Mouse (Mus musculus): ENCODE measurements around the gene E330021D16Rik. TPM values are rescaled to one million over a fixed set of nuclear protein-coding genes. Genes with fewer than 3 reads are reported as not detected.

Gene E330021D16Rik
- polyA plus RNA-seq, 1 experiment from 2014 or later = not detected

DNA sequence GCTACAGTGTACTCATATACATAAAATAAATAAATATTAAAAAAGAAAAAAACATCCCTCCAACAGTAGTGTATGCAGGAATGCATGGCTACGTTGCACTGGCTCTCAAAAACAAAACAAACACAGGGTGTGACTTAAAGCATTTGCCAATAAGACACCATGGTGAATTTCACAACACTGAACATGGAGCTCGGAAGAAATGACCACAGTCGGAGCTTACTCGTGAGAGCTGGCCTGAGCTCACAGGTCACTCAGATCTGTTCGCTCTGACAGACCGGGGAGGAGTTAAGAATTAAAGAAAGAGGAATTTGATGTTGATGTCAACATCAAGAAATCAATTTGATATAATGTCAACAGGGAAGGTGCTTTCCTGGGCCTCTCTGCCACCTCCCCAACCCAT lies 18.2 kb upstream of the E330021D16Rik start:
- H3K36me3 ChIP-seq = no peaks in the 10 kb centered on the region
- H3K9me3 ChIP-seq = no peaks in the 10 kb centered on the region
- no peaks in the 10 kb centered on the region for H3K27me3 ChIP-seq (replicated peaks)
- H3K27ac ChIP-seq = no peak overlapping the region
- WGBS = 92% methylated on average over 6 of the region's 6 CpGs
- no peak overlapping the region for H3K4me3 ChIP-seq
- H3K9ac ChIP-seq = no peak overlapping the region
- no peak overlapping the region for H3K4me2 ChIP-seq (replicated peaks)
- ATAC-seq (ENCODE audit: low FRiP score, low read depth) = no peak
- no peaks in the 10 kb centered on the region for H3K4me1 ChIP-seq

DNA sequence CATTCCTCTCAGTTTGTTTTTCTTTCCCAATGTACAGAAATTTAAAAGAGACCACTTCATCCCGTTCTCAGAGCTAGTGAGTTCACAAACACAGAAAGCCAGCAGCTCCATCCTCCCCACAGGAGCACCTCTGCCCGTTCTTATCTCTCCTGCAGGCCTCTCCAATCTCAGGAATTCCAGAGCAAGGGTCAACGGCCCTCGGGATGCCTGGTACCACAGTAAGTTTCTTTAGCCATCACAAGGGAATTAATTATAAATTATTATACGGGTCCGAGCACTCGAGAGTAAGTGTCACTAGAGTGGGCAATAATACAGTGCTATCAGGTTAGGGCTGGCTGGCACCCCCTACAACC lies 16.5 kb upstream of the E330021D16Rik start:
- H3K9me3 ChIP-seq = no peaks in the 10 kb centered on the region
- no peaks in the 10 kb centered on the region for H3K36me3 ChIP-seq
- no peak overlapping the region for H3K9ac ChIP-seq
- H3K4me2 ChIP-seq (replicated peaks) = no peak overlapping the region
- WGBS = 56% methylated on average over 7 of the region's 7 CpGs
- no peaks in the 10 kb centered on the region for H3K27me3 ChIP-seq (replicated peaks)
- H3K4me3 ChIP-seq = no peak overlapping the region
- H3K27ac ChIP-seq = no peak overlapping the region
- ATAC-seq (ENCODE audit: low FRiP score, low read depth) = no peak
- H3K4me1 ChIP-seq = no peaks in the 10 kb centered on the region

DNA sequence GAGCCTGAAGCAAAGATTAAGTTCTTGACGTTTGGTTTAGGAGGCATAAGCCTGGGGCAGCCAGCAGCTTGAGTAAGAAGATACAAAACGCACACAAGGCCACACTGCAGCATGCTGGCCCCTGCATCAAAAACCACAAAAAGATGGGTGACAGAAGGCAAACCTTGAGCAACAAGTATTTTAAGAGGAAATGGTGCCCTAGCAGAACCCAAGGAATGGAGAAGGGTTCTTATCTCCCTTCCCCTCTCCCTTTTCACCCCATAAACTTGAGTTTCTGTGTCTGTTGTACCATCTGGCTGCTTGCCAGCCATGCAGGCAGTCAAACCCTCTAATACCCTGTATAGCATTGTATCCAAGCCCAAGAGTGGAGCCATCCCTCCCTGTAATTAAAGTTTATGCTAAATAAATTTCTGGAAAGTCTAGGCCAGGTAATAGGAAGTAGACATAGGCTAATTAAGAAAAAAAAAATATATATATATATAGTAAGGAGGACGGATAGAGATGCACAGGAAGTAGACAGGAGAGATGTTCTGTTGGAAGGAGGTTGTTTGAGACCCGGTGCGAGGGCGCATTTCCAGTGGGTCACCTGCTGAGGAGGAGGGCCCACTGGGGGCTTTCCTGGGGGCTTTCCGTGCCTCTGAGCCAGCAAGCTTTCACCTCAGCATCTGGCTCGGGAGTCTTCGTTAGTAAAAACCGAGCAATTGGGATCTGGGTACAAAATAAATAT lies 16.0 kb upstream of the E330021D16Rik start:
- no peak overlapping the region for H3K4me3 ChIP-seq
- H3K4me2 ChIP-seq (replicated peaks) = no peak overlapping the region
- WGBS = 73% methylated on average over 10 of the region's 10 CpGs
- no peaks in the 10 kb centered on the region for H3K4me1 ChIP-seq
- no peak overlapping the region for H3K27ac ChIP-seq
- ATAC-seq (ENCODE audit: low FRiP score, low read depth) = no peak
- no peak overlapping the region for H3K9ac ChIP-seq
- no peaks in the 10 kb centered on the region for H3K36me3 ChIP-seq
- H3K27me3 ChIP-seq (replicated peaks) = no peaks in the 10 kb centered on the region
- no peaks in the 10 kb centered on the region for H3K9me3 ChIP-seq

DNA sequence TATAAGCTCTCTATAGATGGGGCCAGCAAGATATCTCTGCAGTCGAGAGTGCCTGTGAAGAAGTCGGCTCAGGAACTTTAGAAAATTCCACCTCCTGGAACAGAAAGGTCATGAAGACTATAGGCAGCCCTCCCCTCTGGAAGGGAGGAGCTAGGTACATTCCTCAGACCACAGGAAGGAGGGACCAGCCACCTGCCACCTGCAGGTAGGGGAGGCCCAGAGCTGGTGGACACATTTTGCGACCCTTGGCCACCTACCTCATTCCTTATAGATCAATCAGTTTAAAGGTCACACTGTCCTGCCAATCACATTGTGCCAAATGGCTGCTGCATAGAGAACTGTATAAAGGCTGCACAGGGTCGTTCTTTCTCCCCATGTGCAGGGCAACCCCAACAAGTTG lies 14.1 kb upstream of the E330021D16Rik start:
- Histone ChIP-seq H3K4me2 (replicated peaks) (no peak overlapping the region), H3K27me3 (replicated peaks) (no peaks in the 10 kb centered on the region), H3K27ac (no peak overlapping the region), H3K9ac (no peak overlapping the region), H3K4me3 (no peak overlapping the region), H3K4me1 (no peaks in the 10 kb centered on the region), H3K36me3 (no peaks in the 10 kb centered on the region), H3K9me3 (no peaks in the 10 kb centered on the region)
- 58% methylated on average over 4 of the region's 4 CpGs for WGBS
- ATAC-seq (ENCODE audit: low FRiP score, low read depth) = no peak

DNA sequence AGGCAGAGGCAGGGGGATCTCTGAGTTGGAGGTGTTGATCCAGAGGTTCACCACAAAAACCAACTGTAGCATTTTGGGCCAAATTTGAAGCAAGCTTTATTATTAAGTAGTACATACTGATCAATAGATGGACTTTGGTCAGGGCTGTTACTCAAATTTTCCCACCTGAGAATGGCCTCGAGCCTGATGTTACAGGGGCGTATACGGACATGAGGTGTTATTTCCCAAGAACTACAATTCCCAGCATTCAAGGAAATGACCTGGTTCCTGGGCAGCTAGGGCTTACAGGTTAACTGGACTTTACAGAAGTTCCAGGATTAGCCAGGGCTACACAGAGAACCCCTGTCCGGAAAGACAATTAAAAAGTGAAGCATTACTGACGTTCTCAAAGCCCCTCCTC lies 13.0 kb upstream of the E330021D16Rik start:
- ATAC-seq (ENCODE audit: low FRiP score, low read depth) = no peak
- Histone ChIP-seq H3K36me3 (no peaks in the 10 kb centered on the region), H3K4me3 (no peak overlapping the region), H3K27me3 (replicated peaks) (no peaks in the 10 kb centered on the region), H3K9me3 (no peaks in the 10 kb centered on the region), H3K4me2 (replicated peaks) (no peak overlapping the region), H3K4me1 (no peaks in the 10 kb centered on the region), H3K9ac (no peak overlapping the region), H3K27ac (no peak overlapping the region)
- WGBS = 91% methylated on average over 5 of the region's 5 CpGs

DNA sequence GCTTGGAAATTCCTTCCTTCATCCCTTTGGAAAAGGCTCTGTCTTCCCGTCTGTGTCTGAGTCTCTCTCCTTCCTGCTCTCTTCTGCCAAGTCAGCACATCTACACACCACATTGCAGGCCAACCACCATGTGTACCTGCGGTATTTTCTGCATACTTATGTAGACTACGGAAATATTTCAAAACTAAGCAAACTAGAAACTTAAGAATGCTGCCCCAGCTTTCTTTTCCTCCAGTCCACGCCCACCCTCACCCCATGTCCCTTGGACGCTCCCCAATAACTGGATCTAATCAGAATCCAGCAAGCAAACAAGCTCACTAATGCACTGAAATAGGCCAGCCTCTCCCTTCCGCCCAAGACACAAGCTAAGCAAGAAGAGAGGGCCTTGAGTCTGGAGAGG lies 11.9 kb upstream of the E330021D16Rik start:
- no peak for ATAC-seq (ENCODE audit: low FRiP score, low read depth)
- no peaks in the 10 kb centered on the region for H3K36me3 ChIP-seq
- WGBS = 91% methylated on average over 6 of the region's 6 CpGs

DNA sequence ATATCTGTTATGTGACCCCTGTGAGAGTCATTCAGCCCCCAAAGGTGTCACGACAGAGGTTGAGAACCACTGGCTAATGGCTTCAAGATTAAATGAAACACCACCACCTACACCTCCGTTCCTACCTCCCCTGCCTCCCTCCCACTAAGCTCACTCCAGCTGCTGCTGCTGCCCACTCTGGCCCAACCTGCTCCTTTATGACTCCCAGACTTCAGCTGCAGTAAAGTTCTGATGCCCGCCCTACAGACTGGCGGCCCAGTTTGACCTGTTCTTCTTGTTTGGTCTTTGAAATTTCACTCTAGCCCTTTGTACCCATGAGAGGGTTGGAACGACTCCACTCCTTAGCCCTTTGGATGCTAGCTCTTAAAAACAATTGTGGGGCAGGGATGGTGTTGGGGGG lies 10.6 kb upstream of the E330021D16Rik start:
- ATAC-seq (ENCODE audit: low FRiP score, low read depth) = no peak
- H3K9ac ChIP-seq = no peak overlapping the region
- H3K9me3 ChIP-seq = no peaks in the 10 kb centered on the region
- no peaks in the 10 kb centered on the region for H3K27me3 ChIP-seq (replicated peaks)
- no peak overlapping the region for H3K4me2 ChIP-seq (replicated peaks)
- 82% methylated on average over 5 of the region's 5 CpGs for WGBS
- H3K27ac ChIP-seq = no peak overlapping the region
- H3K4me3 ChIP-seq = no peak overlapping the region
- no peaks in the 10 kb centered on the region for H3K36me3 ChIP-seq
- H3K4me1 ChIP-seq = no peaks in the 10 kb centered on the region

More for the DNA sequence above, 11.9 kb upstream of the E330021D16Rik start:
- Histone ChIP-seq H3K9me3 (no peaks in the 10 kb centered on the region), H3K27me3 (replicated peaks) (no peaks in the 10 kb centered on the region), H3K4me1 (no peaks in the 10 kb centered on the region), H3K4me2 (replicated peaks) (no peak overlapping the region), H3K4me3 (no peak overlapping the region), H3K9ac (no peak overlapping the region), H3K27ac (no peak overlapping the region)

DNA sequence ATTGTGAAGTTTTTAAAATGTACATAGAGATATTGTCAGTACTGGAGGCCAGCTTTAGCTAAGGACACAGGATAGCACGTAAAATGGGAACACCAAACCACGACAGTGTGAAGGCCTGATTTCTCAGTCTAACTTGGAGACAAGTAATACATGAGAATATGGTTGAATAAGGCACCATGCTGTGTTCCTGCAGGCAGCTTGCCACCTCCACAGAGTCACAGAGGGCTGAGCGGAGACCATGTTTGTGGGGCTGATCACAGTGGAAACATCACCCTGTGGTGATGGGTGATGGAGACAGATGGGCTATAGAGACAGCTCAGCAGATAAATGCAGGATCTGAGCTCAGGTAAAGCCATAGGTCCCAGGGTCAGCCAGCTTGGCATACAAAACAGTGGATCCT lies 8.8 kb upstream of the E330021D16Rik start:
- WGBS = 89% methylated on average over 3 of the region's 3 CpGs
- H3K4me2 ChIP-seq (replicated peaks) = no peak overlapping the region
- no peaks in the 10 kb centered on the region for H3K4me1 ChIP-seq
- H3K9me3 ChIP-seq = no peaks in the 10 kb centered on the region
- no peak overlapping the region for H3K27ac ChIP-seq
- no peaks in the 10 kb centered on the region for H3K36me3 ChIP-seq
- no peak overlapping the region for H3K9ac ChIP-seq
- H3K27me3 ChIP-seq (replicated peaks) = no peaks in the 10 kb centered on the region
- no peak for ATAC-seq (ENCODE audit: low FRiP score, low read depth)
- H3K4me3 ChIP-seq = no peak overlapping the region

DNA sequence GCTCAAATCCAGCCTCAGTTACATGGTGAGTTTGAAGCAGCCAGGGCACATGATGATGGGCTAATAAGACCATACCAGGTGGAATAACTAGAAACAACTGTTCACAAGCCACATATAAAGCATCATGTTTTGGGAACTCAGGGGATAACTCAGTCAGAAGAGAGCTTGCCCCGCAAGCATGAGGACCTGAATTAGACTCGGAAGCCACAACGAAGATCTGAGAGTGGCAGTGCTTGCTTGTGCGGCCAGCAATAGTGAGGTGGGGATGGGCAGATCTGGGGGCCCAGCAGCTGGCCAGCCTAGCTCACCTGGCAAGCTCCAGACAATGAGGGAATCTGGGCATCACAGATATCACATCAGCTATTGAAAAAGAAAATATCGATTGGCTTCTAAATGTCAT lies 7.8 kb upstream of the E330021D16Rik start:
- no peak overlapping the region for H3K4me3 ChIP-seq
- H3K9ac ChIP-seq = no peak overlapping the region
- no peak for ATAC-seq (ENCODE audit: low FRiP score, low read depth)
- no peaks in the 10 kb centered on the region for H3K36me3 ChIP-seq
- no peak overlapping the region for H3K27ac ChIP-seq
- H3K9me3 ChIP-seq = no peaks in the 10 kb centered on the region
- 96% methylated on average over 5 of the region's 5 CpGs for WGBS
- no peaks in the 10 kb centered on the region for H3K4me1 ChIP-seq
- no peak overlapping the region for H3K4me2 ChIP-seq (replicated peaks)
- no peaks in the 10 kb centered on the region for H3K27me3 ChIP-seq (replicated peaks)

DNA sequence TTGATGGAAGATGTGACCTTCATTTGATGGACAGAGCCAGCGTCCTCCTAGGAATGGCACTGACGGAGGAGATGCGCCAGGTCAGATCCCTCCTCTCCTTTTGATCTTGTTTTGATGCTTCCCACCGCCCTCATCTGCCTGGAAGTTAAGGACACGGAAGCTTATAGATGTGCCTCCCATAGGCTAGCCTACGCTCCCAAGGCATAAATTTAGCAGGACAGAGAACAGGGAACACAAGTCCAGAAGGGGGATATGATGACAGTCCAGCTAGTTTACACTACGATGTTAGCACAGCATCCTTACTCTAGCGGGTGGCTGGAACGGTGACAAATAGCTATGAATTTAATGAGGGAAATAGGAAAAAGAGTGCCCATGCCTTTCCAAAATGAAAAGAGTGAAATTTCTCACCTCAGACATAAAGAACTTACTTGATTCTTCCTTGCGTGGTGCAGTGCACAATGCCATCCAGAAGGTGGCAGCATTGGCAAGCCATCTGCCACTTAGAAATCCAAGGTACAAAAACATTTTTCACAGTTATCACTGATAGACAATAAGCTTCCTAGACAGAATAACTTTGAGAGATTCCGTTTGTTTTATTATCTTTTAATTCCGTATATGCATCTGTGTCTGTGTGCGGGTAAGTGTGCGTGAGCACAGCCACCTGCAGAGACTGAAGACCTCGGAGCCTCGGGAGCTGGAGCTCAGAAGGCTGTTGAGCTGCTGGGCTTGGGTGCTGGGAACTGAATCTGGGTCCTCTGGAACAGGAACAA lies 6.9 kb upstream of the E330021D16Rik start:
- H3K4me3 ChIP-seq = no peak overlapping the region
- H3K27me3 ChIP-seq (replicated peaks) = no peaks in the 10 kb centered on the region
- H3K27ac ChIP-seq = no peak overlapping the region
- H3K36me3 ChIP-seq = no peaks in the 10 kb centered on the region
- no peaks in the 10 kb centered on the region for H3K4me1 ChIP-seq
- ATAC-seq (ENCODE audit: low FRiP score, low read depth) = 0 out of 2 replicates have a peak, but pooled peaks have one; percentile 25
- H3K4me2 ChIP-seq (replicated peaks) = no peak overlapping the region
- whole genome bisulfite sequencing = 61% methylated on average over 16 of the region's 16 CpGs
- H3K9me3 ChIP-seq = no peaks in the 10 kb centered on the region
- no peak overlapping the region for H3K9ac ChIP-seq

DNA sequence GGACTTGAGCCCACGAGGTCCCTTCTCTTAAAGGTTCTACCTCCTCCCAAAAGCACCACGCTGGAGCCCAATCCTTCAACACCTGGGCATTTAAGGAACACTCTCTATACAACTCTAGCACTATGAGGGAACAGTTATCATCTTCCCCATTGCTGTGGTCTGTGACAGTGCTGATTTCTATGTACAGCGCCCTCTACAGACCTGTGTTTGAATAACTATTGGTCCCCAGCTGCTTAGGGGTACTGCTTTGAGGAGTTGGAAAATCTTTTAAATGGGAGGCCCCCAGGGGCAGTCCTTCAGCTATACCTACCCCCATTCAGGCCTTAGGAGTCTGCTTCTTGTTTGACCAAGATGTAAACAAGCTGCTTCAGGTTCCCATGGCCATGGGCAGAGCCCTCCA lies 5.7 kb upstream of the E330021D16Rik start:
- Histone ChIP-seq H3K27me3 (replicated peaks) (no peaks in the 10 kb centered on the region), H3K9ac (no peak overlapping the region), H3K4me2 (replicated peaks) (no peak overlapping the region), H3K9me3 (no peaks in the 10 kb centered on the region), H3K4me3 (no peak overlapping the region), H3K4me1 (no peaks in the 10 kb centered on the region), H3K27ac (no peak overlapping the region), H3K36me3 (no peaks in the 10 kb centered on the region)
- 66% methylated on average over 3 of the region's 3 CpGs for WGBS
- ATAC-seq (ENCODE audit: low FRiP score, low read depth) = no peak

DNA sequence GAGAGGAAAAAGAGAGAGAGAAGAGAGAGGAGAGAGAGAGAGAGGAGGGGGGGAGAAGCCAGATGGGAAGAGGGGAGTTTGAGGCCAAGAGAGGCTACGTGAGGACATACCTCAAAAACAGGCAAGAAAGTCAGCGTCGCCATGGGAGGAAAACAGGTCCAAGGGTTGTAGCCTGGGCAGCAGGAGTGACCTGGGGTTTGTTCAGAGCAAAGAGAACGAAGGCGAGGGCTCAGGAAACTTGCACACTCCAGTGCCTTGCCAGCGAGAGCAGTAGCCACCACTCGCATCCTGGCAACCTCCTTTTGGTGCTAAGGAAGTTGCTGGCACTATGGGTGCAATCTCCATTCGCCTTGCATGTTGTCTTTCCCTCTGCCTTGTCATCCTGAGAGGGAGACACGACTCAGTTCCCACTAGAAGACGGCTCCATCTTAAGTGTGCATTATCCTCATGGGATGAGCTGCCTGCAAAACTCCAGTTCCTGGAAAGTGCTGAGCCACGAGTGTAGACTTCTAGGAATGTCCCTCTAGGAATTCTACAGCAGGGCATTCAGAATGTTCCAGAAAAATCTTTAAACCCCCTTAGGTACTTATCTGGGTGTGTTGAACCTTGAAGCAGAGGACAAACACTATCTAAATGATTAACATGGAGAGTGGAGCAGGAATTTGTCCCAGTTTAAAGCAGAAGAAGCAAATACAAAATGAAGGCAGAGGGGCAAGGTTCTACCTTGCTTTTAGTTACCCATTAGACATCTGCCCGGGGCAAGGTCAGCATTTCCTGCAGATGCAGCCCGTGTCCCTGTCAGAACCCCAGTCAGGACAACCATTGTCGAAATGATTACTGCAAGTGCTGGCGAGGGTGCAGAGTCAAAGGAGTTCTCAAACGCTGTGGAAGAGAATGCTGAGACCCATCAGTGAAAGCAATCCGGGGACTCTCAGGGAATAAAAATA lies 3.8 kb upstream of the E330021D16Rik start:
- Histone ChIP-seq H3K27ac (no peak overlapping the region), H3K4me1 (no peaks in the 10 kb centered on the region), H3K4me3 (no peak overlapping the region), H3K4me2 (replicated peaks) (no peak overlapping the region), H3K9me3 (no peaks in the 10 kb centered on the region), H3K9ac (no peak overlapping the region), H3K36me3 (no peaks in the 10 kb centered on the region), H3K27me3 (replicated peaks) (no peaks in the 10 kb centered on the region)
- no peak for ATAC-seq (ENCODE audit: low FRiP score, low read depth)
- WGBS = 85% methylated on average over 17 of the region's 17 CpGs
